Mouse (Mus musculus) limb, embryonic 13.5 days (tissue): Measurements from ENCODE around the gene Slx1b. TPM values are rescaled to one million over a fixed set of nuclear protein-coding genes. Genes with fewer than 3 reads are reported as not detected.
"Not testable (repeated sequence)": the region's sequence is repeated elsewhere in the genome, so short reads cannot be mapped to it uniquely, and the experiment has no call there.

Experiments
- ATAC-seq: fragments of 200-750 bp; cut with Nextera tagmentation; 2 replicates; pipeline ENCODE4 v1.8.0; 2017; ENCODE audit warnings: low read depth, moderate number of reproducible peaks, moderate TSS enrichment; ENCODE audit not compliant: low FRiP score
- H3K27ac ChIP-seq: fragments of 300-500 bp; sonication (generic); 2 replicates; pipeline ENCODE4 v1.5.1; 2015; ENCODE audit warnings: inconsistent platforms, mild to moderate bottlenecking, moderate library complexity
- H3K27me3 ChIP-seq: fragments of 300-500 bp; sonication (generic); 2 replicates; pipeline ENCODE4 v1.6.1; 2015; ENCODE audit warnings: mild to moderate bottlenecking, inconsistent platforms
- H3K36me3 ChIP-seq: fragments of 300-500 bp; sonication (generic); 2 replicates; pipeline ENCODE4 v1.6.1; 2015; ENCODE audit warnings: inconsistent platforms, mild to moderate bottlenecking, moderate library complexity
- H3K4me1 ChIP-seq: fragments of 300-500 bp; sonication (generic); 2 replicates; pipeline ENCODE4 v1.6.1; 2015; ENCODE audit warnings: inconsistent platforms
- H3K4me2 ChIP-seq: fragments of 300-500 bp; sonication (generic); replicated peaks from 2 replicates; pipeline ENCODE4 v1.6.1; 2015; ENCODE audit warnings: inconsistent platforms, mild to moderate bottlenecking, moderate library complexity
- H3K4me3 ChIP-seq: fragments of 300-500 bp; sonication (generic); 2 replicates; pipeline ENCODE4 v1.5.1; 2015; ENCODE audit warnings: moderate library complexity, mild to moderate bottlenecking, inconsistent platforms
- H3K9ac ChIP-seq: fragments of 300-500 bp; sonication (generic); 2 replicates; pipeline ENCODE4 v1.6.1; 2015; ENCODE audit warnings: mild to moderate bottlenecking, inconsistent platforms
- H3K9me3 ChIP-seq: fragments of 300-500 bp; sonication (generic); 2 replicates; pipeline ENCODE4 v1.6.1; 2016; ENCODE audit warnings: inconsistent platforms
- WGBS: fragments of 180-500 bp; shearing (Covaris S2); methylation state at CpG from one replicate; pipeline ENCODE4 v1.1.7; 2015; 5-methylcytosine and 5-hydroxymethylcytosine counted together
- polyA plus RNA-seq: library from polyadenylated mRNA; unstranded; fragments of >200 nt; fragmentation: Nextera tagmentation; extraction: Ambion mirVana; gene quantifications from 2 replicates; pipeline ENCODE4 v1.2.1, GENCODE M21; 2015

The Slx1b gene
- 15.2 and 15.9 TPM in 2 replicates for polyA plus RNA-seq

- peak; percentile 97 for ATAC-seq
- peaks cover 24% of the 10 kb centered on the region for H3K36me3 ChIP-seq
- H3K9ac ChIP-seq: peak within 1 kb of the TSS; percentile 90
- 0% methylated on average over 40 of the region's 40 CpGs for WGBS
- no peaks in the 10 kb centered on the region for H3K9me3 ChIP-seq
- H3K27ac ChIP-seq: peak within 1 kb of the TSS; percentile 95
- H3K27me3 ChIP-seq: no peaks in the 10 kb centered on the region
- peaks cover 26% of the 10 kb centered on the region for H3K4me1 ChIP-seq
- peak within 1 kb of the TSS; percentile 84 for H3K4me3 ChIP-seq
- H3K4me2 ChIP-seq: peak within 1 kb of the TSS; percentile 96
Observed at GRCm38 (mm10) chr7:126695631-126696207, at the start of gene Slx1b. Gene Slx1b, minus strand, starts transcription at chr7:126695784.

- 92% methylated on average over 13 of the region's 13 CpGs for WGBS
- Histone ChIP-seq H3K27me3 (no peaks in the 10 kb centered on the region), H3K4me2 (no peak overlapping the region), H3K9ac (no peak overlapping the region), H3K4me1 (peaks cover 13% of the 10 kb centered on the region; the same call in 1 of the 2 replicates), H3K9me3 (no peaks in the 10 kb centered on the region), H3K4me3 (no peak overlapping the region), H3K36me3 (no peaks in the 10 kb centered on the region), H3K27ac (no peak overlapping the region)
- ATAC-seq: no peak
Observed at GRCm38 (mm10) chr7:126741964-126742482, 46.4 kb upstream of the Slx1b start.

GRCm38 (mm10) chr7:126741452-126741851 is 45.9 kb upstream of the Slx1b start:
- no peak overlapping the region for H3K4me2 ChIP-seq
- 0 out of 2 replicates have a peak, but pooled peaks cover 7% of the 10 kb centered on the region for H3K4me1 ChIP-seq
- H3K9ac ChIP-seq: no peak overlapping the region
- H3K27me3 ChIP-seq: no peaks in the 10 kb centered on the region
- no peak overlapping the region for H3K27ac ChIP-seq
- no peak for ATAC-seq
- 83% methylated on average over 5 of the region's 5 CpGs for WGBS
- no peaks in the 10 kb centered on the region for H3K36me3 ChIP-seq
- no peak overlapping the region for H3K4me3 ChIP-seq
- H3K9me3 ChIP-seq: no peaks in the 10 kb centered on the region

GRCm38 (mm10) chr7:126740977-126741376 is 45.4 kb upstream of the Slx1b start:
- Histone ChIP-seq H3K27me3 (no peaks in the 10 kb centered on the region), H3K4me3 (no peak overlapping the region), H3K4me1 (0 out of 2 replicates have a peak, but pooled peaks cover 6% of the 10 kb centered on the region), H3K9ac (no peak overlapping the region), H3K27ac (no peak overlapping the region), H3K9me3 (no peaks in the 10 kb centered on the region), H3K36me3 (no peaks in the 10 kb centered on the region), H3K4me2 (no peak overlapping the region)
- 56% methylated on average over 5 of the region's 5 CpGs for WGBS
- ATAC-seq: no peak

- 87% methylated on average over 13 of the region's 13 CpGs for whole genome bisulfite sequencing
- Histone ChIP-seq H3K9me3 (no peaks in the 10 kb centered on the region), H3K27me3 (no peaks in the 10 kb centered on the region), H3K36me3 (no peaks in the 10 kb centered on the region), H3K4me2 (no peak overlapping the region), H3K27ac (no peak overlapping the region), H3K4me3 (no peak overlapping the region), H3K9ac (no peak overlapping the region), H3K4me1 (0 out of 2 replicates have a peak, but pooled peaks cover 6% of the 10 kb centered on the region)
- ATAC-seq: no peak
Observed at GRCm38 (mm10) chr7:126740132-126740735, 44.6 kb upstream of the Slx1b start.

GRCm38 (mm10) chr7:126739551-126739950 is 44.0 kb upstream of the Slx1b start:
- WGBS: 83% methylated on average over 17 of the region's 17 CpGs
- Histone ChIP-seq H3K9ac (no peak overlapping the region), H3K27me3 (no peaks in the 10 kb centered on the region), H3K36me3 (no peaks in the 10 kb centered on the region), H3K4me2 (no peak overlapping the region), H3K4me3 (no peak overlapping the region), H3K9me3 (no peaks in the 10 kb centered on the region), H3K4me1 (0 out of 2 replicates have a peak, but pooled peaks cover 4% of the 10 kb centered on the region), H3K27ac (no peak overlapping the region)
- ATAC-seq: no peak

GRCm38 (mm10) chr7:126736122-126736521 is 40.5 kb upstream of the Slx1b start:
- 82% methylated on average over 8 of the region's 8 CpGs for WGBS
- Histone ChIP-seq H3K27ac (no peak overlapping the region), H3K9ac (no peak overlapping the region), H3K9me3 (no peaks in the 10 kb centered on the region), H3K27me3 (no peaks in the 10 kb centered on the region), H3K36me3 (no peaks in the 10 kb centered on the region), H3K4me1 (0 out of 2 replicates have a peak, but pooled peaks cover 3% of the 10 kb centered on the region), H3K4me2 (no peak overlapping the region), H3K4me3 (no peak overlapping the region)
- ATAC-seq: no peak

- H3K4me1 ChIP-seq, H3K9me3 ChIP-seq, H3K4me2 ChIP-seq, H3K27me3 ChIP-seq, H3K27ac ChIP-seq, H3K9ac ChIP-seq, ATAC-seq, H3K36me3 ChIP-seq, H3K4me3 ChIP-seq: not testable (repeated sequence)
- WGBS: 82% methylated on average over 4 of the region's 4 CpGs
Observed at GRCm38 (mm10) chr7:126730256-126730789, 34.7 kb upstream of the Slx1b start.

- Histone ChIP-seq H3K27ac (no peak overlapping the region), H3K9ac (no peak overlapping the region), H3K27me3 (no peaks in the 10 kb centered on the region), H3K4me2 (no peak overlapping the region), H3K9me3 (0 out of 2 replicates have a peak, but pooled peaks cover 5% of the 10 kb centered on the region), H3K4me3 (no peak overlapping the region), H3K4me1 (no peaks in the 10 kb centered on the region), H3K36me3 (no peaks in the 10 kb centered on the region)
- no peak for ATAC-seq
- WGBS: 77% methylated on average over 5 of the region's 5 CpGs
Observed at GRCm38 (mm10) chr7:126725667-126726066, 30.1 kb upstream of the Slx1b start.

- Histone ChIP-seq H3K4me2 (no peak overlapping the region), H3K4me3 (no peak overlapping the region), H3K4me1 (no peaks in the 10 kb centered on the region), H3K27me3 (no peaks in the 10 kb centered on the region), H3K9ac (no peak overlapping the region), H3K27ac (no peak overlapping the region), H3K36me3 (no peaks in the 10 kb centered on the region), H3K9me3 (0 out of 2 replicates have a peak, but pooled peaks cover 5% of the 10 kb centered on the region)
- no peak for ATAC-seq
- 71% methylated on average over 3 of the region's 3 CpGs for WGBS
Observed at GRCm38 (mm10) chr7:126725077-126725476, 29.5 kb upstream of the Slx1b start.

GRCm38 (mm10) chr7:126721635-126722034 is 26.1 kb upstream of the Slx1b start:
- H3K4me1 ChIP-seq: no peaks in the 10 kb centered on the region
- H3K9ac ChIP-seq: no peak overlapping the region
- WGBS: 85% methylated on average over 13 of the region's 13 CpGs
- ATAC-seq: no peak
- H3K9me3 ChIP-seq: 0 out of 2 replicates have a peak, but pooled peaks cover 5% of the 10 kb centered on the region
- no peak overlapping the region for H3K4me3 ChIP-seq
- H3K27me3 ChIP-seq: no peaks in the 10 kb centered on the region
- no peak overlapping the region for H3K4me2 ChIP-seq
- no peak overlapping the region for H3K27ac ChIP-seq
- no peaks in the 10 kb centered on the region for H3K36me3 ChIP-seq

GRCm38 (mm10) chr7:126718787-126719337 is 23.3 kb upstream of the Slx1b start:
- Histone ChIP-seq H3K27me3 (no peaks in the 10 kb centered on the region), H3K9ac (no peak overlapping the region), H3K9me3 (0 out of 2 replicates have a peak, but pooled peaks cover 5% of the 10 kb centered on the region), H3K27ac (no peak overlapping the region), H3K36me3 (no peaks in the 10 kb centered on the region), H3K4me1 (no peaks in the 10 kb centered on the region), H3K4me2 (no peak overlapping the region), H3K4me3 (no peak overlapping the region)
- no peak for ATAC-seq
- 95% methylated on average over 5 of the region's 5 CpGs for WGBS
